Mouse (Mus musculus) spleen, adult 12 weeks (tissue): Measurements from ENCODE around the gene Ptch1.
A peak's percentile ranks its signal among the peaks of the same experiment; 100 is the strongest.

ENCODE experiments used
- DNase-seq: peaks from one replicate; pipeline ENCODE4 v3.0.0; 2022; ENCODE audit warnings: low spot score

The Ptch1 gene

DNA sequence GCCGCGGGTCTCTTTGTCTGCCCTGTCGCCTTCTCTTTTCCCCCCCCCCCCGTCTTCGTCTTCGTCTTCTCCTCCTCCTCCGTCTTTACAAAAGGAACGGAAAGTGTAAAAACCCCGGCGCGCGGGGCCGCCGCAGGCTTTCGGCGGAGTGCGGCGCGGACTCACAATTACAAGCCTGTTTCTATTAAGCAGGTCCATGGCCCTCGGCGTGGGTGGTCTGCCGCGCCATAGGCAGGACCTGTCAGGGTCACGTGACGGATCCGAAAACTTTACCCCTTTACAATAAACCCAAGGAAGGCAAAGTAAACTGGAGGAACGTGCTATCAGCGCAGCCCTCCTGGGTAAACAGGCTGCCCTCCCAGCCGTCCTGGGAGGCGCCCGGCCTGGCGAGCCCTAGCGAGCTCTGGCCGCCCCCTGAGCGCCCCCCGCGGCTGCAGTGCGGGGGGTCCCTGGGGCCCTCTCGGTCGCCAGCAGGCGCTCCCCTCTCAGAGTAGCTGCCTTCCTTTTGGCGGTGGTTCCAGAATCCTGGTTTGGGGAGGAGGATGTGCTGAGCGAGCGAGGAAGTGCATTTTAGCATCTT, at the start of gene Ptch1:
Ptch1 (minus strand) TSS at position 343 of the 580 bp plus-strand sequence.
- DNase-seq, result no peak

DNA sequence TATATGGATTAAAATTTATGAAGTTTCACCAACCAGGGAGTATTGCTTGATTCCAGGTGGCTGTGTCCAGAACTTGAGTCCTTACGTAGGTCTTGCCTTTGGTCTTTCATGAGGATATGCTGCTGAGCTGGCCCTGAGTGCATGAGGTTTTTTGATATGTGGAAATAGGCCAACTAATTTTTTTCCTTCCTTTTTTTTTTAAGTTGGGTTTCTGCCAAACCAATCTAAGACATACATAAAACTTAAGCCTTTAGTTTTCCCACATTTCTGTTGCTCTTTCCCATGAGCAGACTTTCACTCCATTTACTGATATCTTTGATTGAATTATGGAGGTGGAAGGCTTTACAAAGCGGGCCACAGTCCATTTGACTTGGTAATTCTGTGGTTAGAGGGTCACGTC, 47.9 kb upstream of the Ptch1 start:
- no peak for DNase-seq

DNA sequence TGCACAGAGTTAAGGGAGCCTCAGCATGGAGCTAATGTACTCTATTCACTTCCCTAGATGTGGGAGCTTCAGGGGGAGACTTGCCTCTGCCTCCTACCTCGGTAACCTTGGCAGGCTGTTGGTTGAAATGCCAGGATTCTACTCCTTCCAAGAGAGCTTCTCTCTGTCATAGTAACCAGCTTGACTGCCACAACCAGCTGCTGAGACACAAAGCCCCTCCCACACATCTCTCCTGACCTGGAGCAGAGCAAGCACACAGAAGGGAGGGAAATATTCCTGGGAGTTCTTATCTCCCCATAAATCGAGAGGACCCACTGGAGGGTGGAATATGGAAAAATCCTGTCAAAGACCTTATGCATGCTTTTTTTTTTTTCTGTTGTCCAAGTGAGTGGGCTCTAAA, 39.8 kb upstream of the Ptch1 start:
- no peak for DNase-seq

DNA sequence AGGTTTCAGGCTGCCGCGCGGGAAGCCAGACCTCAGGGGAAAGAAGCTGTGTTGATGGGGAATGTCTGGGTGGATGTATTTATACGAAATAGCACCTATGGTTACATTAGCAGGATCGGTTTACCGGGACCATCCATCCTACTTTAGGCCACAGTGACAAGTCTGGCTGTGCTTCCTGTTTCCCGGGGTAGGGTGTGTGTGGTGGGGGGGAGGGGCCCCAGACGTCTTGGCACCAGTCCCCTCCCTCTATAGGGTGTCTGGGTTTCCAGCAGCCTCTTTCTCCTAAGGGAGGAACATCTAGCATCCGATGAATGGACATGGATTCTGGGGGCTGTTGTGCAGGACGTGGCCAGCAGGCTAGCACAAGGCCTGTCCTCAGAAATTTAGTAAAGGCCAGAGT, 36.3 kb upstream of the Ptch1 start:
- DNase-seq, result no peak

DNA sequence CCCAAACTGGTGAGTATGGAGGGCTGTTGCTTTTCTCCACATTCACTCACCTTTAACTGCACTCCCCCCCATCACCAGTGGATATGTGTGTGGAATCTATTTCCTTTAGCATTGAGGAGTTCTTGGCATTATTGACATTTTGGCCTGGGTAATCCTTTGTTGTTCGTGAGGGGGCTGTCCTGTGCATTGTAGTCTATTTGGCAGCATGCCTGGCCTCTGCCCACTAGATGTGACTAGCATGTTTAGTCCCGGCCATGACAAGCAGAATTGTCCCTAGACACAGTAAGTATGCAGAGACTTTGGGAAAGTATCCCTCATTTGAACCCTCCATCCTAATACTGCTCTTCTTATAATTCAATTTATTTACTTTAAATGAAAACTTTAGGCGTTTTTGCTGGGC, 24.2 kb upstream of the Ptch1 start:
- DNase-seq, result no peak

DNA sequence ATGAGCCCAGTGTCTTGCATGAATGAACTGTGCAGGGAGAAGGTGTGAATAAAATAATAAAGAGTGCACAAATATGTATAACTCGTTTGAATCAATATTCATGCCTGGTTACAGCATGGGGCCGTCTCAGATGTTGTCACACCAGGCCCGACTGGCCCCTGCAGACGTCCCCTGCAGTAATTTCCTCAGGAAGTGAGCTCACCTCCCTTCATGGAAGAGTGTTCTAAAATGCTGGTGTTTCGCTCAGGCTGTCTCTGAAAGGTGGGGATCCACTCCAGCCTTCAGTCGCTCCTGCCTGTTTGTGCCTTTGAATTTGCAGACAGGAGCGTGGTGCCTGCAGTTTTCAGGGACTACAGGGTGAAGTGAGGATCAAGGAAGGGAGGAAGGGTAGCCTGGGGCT, 22.5 kb upstream of the Ptch1 start:
- DNase-seq, result no peak

DNA sequence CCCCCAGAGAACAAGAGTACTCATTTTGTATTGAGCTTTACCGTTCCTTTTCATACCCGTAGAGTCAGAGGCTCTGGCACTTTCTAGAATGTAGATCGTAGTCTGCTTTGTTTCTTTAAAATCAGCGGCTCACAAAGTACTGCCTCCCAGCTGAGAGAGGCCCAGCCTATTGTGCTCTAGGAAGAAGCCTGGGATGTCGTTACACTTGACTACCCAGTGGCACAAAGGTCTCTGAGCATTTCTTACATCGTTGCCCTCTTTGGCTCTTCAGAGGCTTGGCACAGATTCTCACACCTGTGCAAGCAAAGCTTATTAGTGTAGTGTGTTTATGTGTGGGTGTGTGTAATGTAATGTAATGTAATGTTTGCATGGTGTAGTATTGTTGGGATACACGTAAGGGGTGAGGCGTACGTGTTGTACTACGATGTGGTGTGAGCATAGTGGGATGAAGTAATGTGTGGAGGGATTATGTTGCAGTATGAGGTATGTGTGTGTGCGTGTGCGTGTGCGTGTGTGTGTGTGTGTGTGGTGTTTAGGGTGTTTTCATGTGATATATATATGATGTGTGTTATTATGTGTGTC, 20.2 kb upstream of the Ptch1 start:
- no peak for DNase-seq

DNA sequence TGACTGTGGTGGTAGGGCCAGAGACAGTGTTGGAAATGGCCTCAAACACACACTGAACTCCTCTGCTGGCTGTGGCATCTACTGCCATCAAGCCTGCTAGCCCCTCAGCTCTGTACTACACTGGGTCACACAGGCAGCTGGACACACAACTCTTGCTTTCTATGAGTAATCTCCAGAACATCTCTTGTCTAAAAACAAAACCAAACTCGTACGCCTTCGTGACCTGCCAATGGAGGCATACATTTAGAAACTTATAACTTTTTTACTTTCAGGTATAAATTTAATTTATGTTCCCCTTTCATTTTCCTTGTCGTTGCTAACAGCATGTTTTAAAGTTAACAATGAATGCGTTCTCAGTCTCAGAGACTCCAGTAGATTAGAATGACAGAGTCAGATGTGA, 19.4 kb upstream of the Ptch1 start:
- no peak for DNase-seq

DNA sequence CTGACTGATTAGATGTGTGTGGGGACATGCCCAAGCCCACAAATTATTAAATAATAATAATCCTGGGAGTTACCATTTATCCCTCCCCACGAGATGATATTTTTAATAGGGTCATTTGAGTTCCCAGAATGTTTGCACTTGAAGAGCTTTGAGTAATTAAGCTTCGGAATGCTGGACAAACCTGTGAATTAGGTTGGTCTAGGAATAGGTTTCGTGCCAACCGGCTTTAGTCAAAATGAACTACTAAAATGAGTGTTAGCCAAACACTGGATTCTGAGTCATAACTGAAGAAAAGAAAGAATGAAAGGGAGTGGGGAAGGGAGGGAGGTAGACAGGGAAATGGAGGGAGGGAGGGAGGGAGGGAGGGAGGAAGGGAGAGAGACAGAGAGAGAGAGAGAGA, 1.2 kb upstream of the Ptch1 start:
- DNase-seq, result no peak

DNA sequence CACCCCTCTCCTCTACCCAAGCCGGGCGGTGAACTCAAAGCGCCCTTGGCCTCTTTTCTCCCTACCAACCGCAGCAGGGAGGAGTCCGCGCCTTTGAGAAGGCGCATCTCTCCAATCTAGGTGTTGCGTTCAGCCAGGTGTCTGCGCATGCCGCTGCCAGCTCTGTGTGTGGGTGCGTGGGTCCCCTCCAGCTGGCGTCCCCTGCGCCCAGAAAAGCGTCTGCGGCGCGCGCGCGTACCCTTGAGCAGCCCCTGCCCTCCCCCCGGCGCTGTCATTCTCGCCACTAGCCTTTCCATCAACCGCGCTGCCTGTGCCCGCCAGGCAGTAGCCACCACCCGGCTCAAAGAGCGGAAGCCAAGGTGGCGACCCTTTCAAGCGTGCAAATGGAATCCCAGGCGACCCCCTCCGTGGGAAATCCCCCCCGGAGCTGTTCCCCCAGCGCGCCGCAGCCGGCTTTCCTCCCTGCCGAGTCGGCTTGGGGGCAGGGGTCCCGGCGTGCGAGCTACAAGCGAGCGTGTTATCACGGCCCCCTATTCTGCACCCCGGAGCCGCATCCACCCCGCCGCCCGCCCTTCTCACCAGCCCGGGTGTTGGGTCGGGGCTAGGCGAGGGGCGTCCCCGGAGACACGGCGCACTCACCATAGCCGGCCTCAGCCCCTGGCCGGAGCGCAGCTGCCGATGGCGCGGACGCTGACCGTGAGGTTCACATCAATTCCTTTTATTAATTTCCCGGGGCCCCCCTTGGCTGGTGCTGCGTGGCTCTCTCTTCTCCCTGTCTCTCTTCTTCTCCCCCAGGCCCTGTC, 744 bp downstream of the Ptch1 start:
- no peak for DNase-seq

DNA sequence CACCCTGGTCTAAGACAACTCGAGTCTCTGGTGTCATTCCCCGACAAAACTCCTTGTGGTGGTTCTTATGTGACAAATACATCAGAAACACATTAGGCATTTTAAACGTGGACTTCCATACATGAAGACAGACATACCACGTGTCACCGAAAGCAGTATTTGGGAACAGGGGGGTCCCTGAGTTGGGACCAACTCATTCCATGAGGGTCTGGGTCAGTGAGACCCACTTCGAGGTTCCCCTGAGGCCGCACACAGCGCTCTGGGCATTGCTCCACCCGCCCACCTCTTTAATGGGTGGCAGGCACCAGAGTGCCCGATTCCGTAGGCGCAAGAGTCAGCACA, 1.3 kb downstream of the Ptch1 start:
- DNase-seq, result no peak

DNA sequence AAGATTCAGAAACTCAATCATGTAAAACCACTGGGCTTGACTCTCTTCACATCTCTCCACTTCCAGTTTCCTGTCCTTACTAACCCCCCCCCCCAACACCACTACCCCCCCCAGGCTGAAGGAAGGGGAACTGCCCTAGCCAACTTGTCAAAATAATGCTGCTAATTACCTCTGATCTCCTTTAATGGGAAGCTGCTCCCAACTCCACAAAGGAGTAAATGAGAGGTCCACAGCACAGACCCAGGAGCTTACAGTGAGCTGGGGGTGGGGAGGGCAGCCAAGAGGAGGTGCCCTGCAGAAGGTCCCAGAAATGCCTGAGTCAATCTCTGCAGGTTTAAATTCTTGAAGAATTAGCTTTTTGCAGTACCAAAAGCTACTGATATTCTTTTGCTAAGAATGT, 2.9 kb downstream of the Ptch1 start:
- no peak for DNase-seq

DNA sequence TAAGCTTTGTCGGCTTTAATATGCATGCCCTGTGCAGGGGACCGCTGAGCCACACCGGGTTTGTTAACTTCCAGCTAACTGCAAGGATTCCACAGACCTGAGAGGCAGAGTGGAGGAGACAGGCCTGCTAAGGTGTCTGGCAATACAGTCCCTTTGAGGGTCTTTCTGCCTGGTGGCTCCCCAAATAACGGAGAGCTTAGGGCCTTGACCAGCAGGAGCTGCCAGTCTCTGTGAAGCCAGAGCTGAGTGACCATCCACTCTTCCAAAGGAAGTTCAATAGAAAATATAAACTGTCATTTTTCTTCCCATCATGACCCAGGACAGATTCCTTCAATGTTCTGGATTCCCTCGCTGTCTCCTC, 4.0 kb downstream of the Ptch1 start:
- no peak for DNase-seq

DNA sequence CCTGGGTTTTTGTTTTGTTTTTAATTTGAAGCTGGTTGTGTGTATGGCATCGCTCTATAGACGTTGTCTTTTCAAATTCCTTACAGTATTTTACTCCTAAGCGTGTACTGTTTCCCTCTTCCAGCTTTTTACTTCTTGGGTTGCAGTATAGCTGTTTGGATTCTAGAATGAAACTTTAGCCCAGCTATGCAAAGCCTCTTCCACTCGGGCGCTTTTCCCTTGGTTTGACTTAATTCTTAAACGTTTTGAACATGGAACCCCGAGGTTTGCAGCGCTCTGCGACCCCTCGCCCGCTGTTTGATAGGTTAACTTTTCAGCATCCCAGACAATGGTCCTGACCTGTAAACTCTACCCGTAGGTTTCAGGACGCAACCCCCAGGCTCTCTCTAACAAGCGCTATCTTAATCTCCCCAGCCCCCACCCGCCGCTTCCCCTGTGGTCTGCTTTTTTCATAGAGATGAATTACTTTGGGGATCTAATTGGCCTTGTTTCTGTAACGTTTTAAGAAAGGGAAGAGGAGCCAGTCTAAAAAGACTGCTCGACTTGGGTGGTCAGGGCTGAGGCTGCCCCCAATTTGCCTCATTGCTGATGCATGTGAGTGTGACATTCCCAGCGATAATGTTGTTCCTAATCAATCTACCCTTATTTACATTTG, 4.5 kb downstream of the Ptch1 start:
- no peak for DNase-seq

DNA sequence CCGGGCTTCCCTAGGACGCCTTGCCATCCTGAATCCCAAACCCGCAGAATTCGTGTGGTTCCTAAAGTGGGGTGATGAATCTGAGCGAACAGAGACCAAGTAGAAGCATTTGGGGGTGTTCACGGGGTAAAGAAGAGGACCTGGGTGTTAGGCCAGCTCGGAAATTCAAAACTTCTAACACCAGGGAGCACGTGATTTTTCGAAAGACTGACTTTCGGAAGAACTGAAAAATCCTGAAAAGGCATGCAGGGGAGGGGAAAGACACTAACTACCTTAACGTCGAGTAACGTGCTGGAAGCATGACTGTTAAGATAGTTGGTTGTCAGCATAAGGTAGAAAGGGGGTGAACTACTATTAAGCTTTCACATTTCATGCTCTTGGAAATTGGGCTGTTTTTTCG, 5.1 kb downstream of the Ptch1 start:
- DNase-seq, result no peak

DNA sequence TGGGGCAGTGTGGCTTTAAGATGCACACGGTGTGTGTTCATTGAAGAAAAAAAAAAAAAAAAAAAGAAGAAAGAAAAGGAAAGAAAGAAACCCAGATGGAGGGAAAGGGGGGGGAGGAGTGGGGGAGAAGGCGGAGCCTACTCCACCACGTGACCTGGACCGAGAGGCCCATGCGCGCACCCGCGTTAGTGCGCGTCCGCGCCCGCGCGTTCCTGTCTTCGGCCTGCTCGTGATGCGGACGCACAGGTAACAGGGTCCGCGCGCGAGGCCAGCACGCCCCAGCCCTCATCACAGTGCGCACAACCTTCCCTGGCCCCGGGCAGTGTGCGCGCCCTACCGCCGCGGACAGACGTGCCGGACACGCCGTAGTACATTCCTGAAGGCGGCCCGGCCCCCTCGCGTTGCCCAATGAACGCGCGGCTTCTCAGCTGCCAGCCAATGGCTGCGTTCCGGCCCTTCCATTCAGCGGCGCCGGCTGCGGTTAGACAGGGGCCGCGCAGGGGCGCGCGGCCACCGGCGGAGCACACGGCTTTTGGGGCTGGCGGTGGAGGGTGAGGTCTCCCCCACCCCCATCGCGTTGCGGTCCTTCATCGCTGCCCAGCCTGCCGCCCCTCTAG, 5.6 kb downstream of the Ptch1 start:
- DNase-seq, result peak; percentile 85

DNA sequence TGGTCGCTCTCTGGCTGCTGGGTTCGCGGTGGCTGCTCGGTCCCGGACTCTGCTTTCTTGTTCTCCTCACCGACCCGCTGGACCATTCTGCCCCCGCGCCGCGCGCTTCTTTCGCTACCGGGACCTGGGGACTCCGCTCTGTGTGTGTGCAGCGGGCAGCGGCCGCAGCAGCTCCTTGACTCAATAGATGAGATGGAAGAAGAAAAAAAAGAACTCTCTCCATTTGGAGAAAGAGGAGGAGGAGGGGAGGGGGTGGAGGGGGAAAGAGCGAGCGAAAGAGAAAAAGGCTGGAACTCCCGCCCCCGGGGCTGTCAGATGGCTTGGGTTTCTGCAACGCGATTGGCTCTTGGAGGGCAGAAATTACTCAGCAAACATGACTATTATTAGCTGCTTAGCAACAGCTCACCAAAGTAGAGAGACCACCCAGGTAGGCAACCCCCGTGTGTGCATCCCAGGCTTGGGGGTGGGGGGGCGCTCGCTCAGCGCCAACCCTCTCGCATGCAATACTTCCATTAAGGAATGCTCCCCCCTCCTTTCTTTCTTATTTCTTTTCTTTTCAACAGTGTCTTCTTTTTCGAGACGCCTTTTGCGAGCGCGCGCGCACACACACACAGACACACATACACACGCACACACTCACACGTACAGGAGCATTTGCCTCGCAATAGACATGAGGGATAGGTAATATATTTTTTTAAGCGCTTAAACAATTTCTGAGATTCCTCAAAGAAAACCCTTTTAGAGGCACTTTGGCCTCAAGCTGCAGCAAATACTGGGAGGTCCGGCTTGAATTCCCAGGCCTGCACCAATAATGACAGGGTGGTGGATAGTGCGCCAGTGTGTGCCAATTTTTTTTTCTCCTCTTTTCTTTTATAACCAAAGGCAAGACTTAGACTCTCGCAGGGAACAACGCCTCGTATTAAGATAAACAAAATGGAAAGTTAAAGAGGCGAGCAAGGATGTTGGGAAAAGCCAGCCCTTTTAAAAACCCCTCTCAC, 7.1 kb downstream of the Ptch1 start:
- DNase-seq, result peak; percentile 54

DNA sequence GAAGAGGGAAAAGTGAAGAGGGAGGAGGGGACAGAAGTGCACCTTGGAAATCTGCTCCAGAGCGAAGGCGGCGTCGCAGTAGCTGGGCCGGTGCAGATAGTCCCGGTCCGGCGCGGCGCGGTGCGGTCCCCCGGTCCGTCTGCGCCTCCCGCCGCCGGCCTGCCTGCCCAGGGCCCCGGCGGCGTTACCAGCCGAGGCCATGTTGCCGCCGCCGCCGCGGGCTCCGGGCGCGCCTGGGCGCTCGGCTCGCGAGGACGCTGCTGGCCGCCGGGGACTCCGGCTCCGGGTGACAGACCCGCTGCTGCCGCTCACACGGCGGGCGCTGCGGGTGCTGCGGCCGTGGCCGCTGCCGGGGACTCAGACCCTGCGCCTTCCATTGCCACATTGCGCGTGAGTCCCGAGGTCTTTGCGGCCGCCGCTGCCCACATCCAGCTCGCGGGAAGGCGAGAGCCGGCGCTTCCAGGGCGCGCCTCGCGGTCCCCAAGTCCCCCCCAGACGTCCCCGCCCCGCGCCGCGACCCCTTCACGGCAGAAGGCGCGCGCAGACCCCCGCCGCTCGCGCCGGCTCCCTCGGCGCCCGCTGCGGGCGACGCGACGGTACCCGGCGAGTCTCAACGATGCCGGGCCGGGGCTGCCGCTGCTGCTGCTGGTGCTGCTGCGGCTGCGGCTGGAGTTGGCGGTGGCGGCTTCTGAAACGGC, 7.9 kb downstream of the Ptch1 start:
- DNase-seq, result peak; percentile 34

DNA sequence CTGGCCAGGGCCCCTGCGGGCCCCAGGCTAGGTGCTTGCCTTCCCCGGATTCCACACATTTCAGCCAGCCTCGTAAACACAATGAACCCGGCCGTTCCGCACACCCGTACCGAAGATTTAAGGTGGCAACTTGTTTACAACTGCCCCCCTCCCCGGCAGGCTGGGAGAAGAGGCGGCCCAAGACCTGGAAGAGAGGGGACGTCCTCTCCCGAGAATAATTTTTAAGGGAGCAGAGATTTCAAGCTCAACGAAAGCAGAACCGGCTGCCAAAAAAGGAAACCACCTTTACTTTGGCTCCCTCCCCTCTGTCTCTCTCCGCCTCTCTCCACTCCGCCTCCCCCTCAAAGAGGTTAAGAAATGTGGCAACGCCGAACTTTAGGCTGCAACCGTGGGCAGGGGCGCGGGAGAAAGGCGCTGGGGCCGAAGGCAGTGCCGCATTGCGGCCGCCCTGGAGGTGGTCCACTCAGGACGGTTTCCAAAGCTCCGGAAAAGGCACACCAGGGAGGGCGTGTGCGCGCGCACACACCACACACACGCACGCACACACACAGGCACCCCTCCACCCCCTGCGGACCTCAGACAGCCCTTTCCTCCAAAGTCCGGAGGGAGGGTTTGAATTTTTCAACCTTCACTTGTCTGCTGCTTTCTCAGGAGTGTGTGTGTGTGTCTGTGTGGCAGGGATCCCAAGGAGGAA, 8.6 kb downstream of the Ptch1 start:
- DNase-seq, result peak; percentile 32
